Mouse (Mus musculus): Measurements from ENCODE around the gene Snap91.

Gene Snap91

DNA sequence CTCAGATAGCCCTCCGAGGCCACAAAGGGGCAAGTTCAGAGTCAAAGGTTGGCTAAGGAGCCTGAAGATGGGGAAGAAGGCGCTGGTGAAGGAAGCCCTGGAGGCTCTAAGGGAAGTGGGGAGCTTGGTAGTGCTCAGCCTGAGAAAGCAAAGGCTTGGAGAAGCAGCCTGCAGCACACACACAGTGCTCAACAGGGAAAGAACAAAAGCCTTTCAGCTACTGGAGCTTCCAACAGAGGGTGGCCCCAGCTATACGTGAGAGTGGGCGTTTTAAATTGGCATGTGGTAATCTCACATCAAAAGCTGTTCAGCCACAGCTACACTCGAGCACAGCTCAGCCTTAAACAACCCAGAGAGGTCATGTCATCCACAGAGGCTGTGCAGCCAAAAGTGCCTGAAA, 67.1 kb downstream of the Snap91 start:
- no peak for DNase-seq

DNA sequence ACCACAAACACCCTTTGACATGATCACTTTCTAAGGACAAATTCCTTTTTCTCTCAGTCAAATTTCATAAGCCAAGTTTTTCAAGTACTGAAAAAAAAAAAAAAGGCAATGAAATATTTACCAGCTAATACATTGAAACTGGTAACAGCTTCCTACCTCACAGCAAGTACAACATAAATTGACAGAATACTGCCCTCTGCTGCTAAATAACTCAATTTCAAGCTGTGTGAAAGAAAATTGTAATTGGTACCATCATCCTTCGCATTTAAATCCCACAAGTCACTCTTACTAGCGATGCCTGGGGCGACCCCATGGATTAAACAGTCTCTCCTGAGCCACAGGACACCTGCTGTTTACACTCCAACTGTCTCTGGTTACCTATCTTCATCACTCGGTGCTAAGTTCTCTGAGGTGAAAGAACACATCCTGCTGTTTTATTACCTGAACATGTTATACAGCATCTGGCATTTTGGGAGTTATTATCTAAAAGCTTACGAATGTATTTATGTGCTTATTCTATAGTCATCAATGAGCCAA, 69.7 kb downstream of the Snap91 start:
- DNase-seq, result no peak

DNA sequence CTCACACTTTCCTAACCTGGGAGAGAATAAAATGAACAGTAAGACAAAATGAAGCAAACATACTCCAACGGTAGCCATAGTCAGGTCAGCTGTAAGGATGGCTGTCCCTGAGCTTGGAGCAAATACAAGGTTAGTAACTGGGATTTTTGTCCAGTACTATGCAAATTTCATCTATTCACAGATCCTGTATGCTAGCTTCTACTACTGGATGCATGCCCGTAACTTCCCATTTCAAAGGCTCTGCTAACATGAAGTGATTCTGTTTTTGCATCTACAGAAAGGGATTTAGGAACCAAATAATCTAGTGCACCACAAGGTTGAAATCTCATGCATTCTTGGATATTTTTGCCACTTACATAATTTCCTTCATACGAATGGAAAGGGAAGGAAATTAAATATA, 70.2 kb downstream of the Snap91 start:
- no peak for DNase-seq

DNA sequence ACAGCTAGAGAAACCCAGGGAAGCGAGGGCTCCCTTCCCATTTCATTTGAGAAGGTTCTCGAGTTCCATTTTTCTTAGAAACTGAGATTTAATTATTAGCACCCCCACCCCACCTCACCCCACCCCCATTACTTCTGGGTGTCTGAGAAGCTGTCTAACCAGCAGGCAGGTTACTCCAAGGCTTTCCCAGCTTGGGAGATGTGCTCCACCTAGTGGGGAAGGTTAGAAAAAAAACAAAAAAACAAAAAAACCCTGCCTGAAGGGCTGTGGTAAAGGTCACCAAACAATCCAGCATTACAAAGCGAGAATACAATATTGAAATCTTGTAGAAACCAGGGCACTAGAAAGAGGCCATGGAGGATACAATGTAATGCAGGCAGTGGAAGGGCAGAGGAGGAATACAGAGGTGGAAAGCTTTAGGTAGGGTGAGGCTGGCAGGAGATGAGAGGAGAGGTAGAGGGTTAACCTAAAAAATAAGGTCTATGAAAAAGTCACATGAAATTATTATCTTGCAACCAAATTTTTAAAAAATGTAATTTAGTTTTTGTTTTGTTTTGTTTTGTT, 79.8 kb downstream of the Snap91 start:
- peak in 1 of 2 experiments; percentile 33 for DNase-seq

DNA sequence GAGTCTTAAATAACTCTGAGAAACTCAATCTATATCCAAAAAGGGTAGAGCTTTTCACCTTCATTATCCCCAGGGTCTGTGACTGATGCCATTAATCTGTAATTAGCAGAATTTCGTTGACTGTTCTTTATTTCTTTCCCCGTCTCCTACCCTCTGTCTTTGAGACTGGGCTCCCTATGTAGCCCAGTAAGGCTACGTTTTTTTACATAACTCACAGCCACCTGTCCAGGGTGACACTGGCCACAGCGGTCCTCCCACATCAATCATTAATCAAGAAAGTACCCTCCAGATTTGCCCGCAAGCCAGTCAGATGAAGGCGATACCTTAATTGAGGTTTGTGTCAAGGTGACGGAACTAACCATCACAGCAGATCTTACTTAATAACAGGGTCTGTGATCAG, 81.4 kb downstream of the Snap91 start:
- no peak for DNase-seq

DNA sequence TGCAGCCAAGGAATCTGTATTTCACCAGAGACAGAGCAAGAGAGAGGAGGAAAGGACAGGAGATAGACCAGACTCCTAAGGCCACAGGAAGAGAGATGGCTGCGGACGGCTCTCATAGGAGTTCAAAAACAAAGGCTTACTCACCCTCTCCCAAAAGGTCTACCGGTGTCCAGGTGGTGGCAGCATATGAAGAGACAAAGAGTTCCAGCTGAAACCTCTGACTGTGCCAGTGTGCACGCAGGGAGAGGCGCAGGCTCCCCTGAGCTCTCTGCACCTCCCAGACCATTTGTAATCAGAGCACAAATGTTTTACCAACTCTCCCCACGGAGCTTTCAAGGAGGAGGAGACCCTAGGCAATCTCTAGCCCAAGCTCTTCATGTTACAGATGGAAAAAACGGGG, 81.8 kb downstream of the Snap91 start:
- DNase-seq, result peak; percentile 31 to 35

DNA sequence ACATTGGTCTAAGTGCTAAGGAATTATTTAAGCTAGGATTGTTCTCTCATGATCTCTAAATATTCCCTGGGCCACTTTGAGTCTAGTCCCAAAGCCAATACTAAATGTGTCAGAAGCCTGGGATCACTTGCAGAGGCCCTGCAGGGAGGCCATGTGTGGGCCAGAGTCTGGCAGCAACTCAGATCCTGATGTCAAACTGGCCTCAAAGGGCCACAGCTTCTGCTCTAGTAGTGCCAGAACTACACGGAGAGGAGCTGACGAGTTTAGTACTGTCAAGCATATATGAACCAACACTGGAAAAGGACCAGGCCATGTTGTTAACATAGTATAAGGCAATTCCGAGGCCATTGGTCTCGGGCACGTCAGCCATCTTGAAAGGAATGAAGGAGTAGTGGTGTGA, 82.3 kb downstream of the Snap91 start:
- DNase-seq, result peak; percentile 47 to 50

DNA sequence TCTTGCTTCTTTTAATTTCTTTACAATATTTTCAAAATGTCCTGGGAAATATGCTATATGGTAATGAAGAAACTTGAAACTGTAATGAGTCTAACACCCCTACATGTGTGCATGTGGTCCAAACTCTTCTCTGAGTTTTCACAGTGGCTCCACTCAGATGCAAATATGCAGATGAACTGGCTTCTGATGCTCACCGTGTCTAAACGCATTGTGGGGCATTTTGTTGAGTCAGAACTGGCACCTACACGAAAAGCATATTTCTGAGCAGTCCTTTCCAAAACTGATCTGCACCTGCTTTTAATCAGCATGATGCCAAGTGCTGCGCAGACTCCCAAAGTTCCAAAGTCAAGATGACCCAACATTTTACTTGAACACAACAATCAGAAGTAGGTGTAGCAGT, 82.9 kb downstream of the Snap91 start:
- DNase-seq, result no peak

DNA sequence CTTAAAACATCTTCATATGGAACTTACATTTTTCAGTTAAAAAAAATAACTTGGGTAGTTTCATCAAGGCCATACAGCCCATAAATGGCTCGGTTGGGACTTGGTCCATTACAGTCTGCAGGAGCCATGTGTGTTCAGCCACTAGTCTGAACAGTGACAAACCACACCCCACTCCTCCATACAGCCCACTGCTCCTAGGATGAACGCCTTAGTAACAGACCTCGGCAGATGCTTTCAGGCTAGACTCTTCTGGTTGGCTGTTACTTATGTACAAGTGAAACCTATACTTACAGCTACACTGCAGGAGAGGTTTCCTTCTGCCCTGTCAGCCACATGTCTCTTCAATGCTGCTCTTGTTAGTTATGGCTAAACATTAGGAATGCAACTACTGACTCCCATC, 85.2 kb downstream of the Snap91 start:
- DNase-seq, result no peak

DNA sequence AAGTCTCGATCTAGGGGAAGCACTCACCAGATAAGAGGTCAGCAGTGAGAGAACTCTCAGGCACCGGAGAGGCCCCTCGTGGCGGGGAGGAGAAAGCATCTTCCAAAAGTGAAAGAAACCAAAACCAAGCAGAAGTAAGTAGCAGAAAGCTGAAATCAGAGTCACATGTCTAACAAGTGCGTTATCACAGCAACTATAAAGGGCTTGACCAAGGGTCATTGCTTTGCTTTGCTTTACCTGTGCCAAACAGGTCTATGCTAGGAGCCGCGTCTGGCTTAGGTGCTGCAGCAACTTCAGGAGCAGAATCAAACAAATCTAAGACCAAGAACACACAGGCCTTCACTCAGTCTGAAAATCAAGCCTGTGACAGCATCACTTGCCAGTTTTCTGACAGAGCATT, 88.5 kb downstream of the Snap91 start:
- DNase-seq, result no peak

DNA sequence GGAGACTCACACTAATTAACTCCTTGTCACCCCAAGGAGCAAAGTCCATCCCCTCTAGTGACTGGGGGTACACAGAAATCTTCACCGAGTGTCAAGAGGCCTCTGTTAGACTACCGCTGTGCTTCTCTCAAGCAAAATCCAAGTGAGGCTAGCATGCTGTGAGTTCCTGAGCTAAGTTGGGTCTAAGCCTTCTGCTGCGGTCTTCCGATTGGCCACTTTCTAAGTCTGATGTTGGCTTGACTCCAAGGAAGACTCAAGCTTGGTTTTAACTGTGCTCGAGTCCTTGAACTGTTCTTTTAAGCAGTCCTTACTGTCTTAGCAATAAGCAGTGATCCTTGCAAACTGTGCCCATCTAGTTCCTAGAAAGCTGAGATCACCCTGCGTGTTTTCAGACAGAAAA, 91.3 kb downstream of the Snap91 start:
- DNase-seq, result no peak

DNA sequence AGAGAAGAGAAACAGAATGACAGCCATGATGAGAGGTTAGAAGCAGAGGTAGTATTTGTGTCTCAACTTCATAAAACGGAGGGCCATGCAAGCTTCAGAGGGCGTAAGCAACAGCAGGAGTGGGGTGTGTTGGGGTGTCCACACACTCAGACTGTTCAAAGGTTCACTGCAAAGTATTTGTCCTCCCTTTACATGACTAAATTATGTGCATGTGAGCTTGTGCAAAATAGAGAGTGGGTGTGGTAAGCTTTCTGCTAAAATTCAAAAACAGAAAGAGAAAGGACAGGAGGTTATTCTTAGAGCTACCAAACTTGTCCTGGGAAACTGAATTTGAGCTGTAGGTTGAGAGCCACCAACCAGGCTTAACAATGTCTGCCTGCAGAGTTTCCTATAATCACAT, 97.6 kb downstream of the Snap91 start:
- no peak for DNase-seq

DNA sequence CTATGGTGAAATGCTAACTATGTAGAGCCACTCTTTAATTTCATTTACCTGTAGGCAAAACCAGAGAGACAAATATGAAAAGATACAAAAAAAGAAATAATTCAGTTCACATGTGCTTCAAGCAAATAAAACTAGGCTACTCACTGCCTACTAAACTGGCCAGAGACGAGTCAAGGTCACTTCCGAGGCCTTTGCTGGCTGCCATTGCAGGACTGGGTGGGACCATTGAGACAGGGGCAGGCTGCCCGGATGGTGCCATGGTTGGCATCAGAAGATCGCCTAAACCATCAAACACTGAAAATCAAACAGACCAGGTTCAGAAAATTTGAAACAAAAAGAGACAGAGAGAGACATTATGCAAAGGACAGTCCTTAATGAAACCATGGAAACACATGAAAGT, 99.0 kb downstream of the Snap91 start:
- no peak for DNase-seq

DNA sequence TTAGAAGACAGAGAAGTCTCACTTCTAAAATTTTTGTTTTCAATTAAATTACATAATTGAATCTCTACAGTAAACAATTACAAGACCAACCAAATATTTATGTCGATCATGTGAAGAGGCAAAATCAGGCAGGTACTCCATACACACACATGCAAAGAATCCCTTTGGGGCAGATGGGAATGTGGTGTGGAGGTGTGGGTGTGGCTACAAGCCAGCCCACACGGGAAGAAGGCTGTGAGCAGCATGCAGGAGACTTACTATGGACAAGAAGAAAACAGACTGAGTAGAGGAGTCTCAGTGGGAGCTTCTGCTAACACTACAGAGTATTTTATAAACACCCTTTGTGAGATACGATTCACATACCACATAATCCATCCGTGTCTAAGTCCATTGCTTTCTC, 102.2 kb downstream of the Snap91 start:
- no peak for DNase-seq

DNA sequence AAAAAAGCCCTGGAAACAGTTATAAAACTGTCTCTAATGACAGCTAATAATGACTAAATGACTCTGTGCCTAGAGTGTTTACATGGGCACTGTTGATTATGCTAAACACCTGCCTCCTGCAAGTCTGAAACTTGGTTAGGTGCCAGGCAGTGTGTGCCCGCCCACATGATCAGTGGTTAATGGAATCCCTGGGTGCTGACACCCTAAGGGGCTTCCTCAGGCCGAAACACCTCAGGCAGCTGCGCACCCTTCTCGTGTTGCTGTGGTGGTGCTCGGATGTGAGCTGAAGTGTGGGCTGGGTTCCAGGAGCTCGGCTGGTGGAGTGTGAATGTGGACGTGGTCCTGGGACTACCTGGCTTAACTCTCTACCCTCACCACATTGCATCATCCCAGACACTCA, 103.1 kb downstream of the Snap91 start:
- no peak for DNase-seq

DNA sequence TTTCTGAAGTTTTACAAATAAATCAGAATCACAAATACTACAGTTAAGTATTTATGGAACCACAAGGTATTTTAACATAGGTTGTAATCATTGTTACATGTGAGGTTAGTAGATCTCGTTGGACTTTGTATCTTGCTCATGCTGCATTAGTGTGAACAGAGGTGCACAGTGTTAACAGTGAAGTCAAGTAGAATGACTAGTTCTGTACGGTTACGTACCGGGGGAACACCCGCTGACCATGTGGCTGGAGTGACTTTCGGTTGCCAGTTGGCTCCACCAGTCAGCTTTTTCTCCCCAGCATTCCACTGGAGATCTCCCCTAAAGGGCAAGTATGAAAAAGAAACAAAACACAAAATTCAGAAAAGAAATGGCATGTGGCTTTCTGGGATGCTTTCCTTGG, 105.1 kb downstream of the Snap91 start:
- DNase-seq, result no peak

DNA sequence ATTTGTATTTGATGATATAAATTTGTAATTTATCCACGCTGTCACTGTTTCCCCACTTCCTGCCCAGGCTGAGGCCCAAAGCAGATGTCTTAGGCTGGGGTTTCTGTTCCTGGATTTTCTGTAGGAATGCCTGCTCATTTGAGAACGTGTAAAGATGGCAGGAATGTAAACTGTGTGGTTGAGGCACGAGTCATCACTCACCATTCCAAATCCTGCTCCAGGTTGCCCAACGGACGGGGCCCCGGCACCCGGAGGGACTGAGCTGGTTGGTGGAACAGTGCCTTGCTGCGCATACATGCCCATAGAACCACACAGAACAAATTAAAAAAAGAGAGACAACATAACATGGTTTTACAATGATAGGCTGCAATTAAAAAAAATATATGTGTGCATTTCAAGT, 106.5 kb downstream of the Snap91 start:
- no peak for DNase-seq

DNA sequence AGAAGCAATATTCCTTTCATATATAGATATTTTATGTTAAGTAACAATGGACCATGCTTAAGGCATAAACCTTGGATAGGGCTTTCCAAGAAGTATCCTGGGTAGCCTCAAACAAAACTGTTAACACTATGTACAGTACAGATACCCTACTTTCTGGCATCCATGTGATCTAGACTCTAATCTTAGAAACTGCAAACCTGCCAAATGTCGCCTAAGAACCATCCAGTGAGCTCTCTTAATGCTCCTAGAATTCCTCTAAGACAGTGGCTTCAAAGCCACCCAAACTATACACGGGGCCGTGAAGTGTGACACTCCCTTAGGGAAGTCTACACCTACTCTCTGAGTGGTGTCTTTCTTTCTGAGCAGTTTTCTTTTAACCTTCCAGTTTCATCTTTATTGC, 107.6 kb downstream of the Snap91 start:
- DNase-seq, result no peak

DNA sequence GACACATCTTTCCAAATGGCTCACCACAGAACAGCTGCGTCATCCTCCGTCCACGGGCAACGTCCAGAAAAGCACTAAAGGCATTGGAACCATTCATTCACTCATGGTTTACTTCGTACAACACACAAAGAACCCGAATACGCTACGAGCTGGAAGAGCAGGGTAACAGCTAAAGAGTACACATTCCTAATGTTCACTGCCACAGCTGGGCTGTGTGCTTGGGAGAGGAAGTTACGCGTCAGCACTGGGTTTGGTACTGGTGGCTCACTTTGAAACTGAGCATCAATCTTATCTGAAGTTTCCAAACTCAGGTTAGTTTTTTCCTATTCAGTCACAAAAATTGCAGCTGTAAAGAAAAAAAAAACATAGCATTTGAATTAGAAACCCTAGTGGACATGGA, 113.5 kb downstream of the Snap91 start:
- DNase-seq, result no peak

DNA sequence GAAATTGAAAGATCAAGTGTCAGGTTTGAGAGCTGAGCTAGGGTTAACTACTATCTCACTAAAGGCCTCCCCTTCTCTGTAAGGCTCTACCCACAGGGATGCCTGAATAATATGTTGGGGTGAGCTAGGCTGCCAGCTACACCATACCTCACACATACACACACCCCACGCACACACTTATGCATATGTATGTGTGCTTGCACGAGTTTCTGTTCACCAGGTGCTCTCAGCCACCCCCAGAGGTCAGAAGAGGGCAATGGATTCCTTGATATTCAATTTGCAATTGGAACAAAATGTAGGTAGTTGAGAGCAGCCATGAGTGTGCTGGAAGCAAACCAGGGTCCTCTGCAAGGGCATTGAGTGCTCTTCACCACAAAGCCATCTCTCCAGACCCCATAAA, 116.5 kb downstream of the Snap91 start:
- no peak for DNase-seq

DNA sequence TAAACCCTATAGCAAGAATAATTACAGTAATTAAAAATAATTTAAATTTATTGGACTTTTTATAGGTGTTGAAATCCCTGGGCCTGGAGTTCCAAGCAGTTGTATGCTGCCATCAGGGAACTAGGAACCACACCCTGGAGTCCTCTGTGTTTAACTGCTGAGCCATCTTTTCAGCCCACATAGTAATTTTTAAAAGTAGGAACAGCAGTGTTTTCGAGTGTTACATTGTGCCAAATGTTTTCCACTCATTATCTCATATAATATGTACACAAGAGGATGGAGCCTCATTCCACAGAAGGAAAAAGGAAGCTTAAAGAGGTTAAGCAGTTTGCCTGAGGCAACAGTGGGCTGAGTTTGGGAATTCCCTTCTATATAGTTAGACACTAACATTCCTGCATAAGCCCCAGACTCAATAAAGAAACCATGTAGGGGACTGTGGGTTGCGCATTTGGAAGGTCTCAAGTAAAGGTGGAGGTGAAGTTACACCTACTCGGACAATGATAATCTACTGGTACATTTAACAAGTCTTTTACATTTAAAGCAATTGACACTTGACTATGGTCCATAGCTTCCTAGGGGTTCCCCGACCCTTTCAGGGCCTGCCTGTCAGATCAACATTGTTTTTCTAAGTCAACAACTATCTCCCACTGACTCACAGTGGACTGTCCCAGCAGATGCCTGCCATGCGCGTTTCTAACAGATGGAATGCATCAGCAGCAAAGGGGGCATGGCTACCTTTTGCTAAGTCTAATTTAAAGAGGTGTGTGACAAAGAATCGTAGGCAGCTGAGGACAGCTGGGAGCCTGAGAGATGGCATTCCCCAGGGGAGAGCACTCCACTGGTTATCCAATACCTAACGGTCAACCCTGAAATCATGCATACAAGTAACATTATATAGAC, 117.7 kb downstream of the Snap91 start:
- DNase-seq, result no peak

DNA sequence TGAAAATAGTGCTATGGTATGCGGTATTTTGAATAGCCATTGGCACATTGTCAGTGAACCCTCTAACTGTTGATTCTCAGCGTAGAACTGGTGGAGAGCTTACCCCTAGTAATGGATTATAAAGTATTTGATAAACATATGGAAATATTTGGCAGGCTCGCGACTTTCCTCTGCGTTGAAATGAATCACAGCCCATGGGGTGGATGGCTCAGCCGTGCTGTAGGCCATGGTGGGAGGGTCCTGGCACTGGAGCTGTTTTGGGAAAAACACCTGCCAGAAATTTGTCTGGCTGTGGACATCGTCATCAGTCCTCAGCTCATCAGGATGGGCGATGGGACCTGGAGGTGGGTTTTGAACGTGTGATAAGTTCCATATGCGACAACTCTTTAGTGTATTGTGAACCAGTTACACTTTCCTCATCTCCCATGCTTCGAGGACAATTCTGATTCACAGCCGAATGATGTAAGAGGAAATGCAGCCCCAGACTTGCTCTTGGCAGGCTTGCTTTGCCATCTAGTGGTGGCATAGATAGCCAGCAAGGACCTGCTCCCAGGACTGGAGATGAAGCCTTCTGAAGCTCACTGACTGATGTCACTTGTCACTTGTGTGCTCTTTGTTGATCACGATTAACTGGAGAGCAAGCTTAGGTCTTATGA, 134.4 kb downstream of the Snap91 start:
- peak; percentile 58 to 66 for DNase-seq

DNA sequence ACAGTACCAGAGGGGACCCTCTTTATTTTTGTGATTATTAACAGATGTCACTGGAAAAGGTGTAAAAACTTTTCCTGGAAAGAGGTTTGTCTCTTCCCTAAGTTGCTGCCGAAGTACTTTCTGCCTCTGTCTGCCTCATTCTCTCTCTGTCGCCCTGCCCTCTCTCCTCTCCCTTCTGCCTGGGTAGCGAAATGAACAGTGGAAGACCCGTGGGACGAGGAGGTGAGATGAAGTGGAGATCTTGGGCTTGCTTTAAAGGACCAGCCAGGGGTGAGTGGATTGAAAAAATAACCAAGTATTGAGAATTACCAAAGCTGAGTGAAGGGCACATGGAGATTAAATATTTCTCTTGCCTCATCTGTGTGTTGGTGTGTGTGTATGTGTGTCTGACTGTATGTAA, 136.4 kb downstream of the Snap91 start:
- DNase-seq, result no peak
